Comparison of ENCODE assay signal across 8 mouse cellular contexts in the genomic region with DNA sequence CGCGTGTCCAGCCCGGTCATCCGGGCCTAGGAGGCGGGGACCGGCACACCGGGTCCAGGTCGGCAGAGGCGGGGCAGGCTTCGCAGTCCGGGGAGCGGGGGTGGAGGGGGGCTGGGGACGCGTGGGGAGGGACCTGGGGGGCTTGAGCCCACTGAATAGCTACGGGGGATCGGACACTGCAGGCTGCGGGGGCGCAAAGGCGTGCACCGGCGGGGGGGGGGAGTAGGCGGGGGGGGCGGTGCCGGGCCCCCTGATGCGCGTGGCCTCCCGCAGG. TPM values are rescaled to one million over a fixed set of nuclear protein-coding genes. Genes with fewer than 3 reads are reported as not detected.
DNase-seq lines count a peak whose midpoint lies in the region; ATAC-seq and TF ChIP-seq lines count a peak whose summit lies in the region.

No protein-coding gene starts in this region.

- peak overlapping the region; percentile 30; the same call in 1 of the 2 replicates for H3K9ac ChIP-seq in heart, embryonic 11.5 days (ENCODE audit: low read depth, low read length)
- H3K9ac ChIP-seq in liver, embryonic 13.5 days: no peak overlapping the region

- H3K4me2 ChIP-seq in heart, embryonic 11.5 days: peak overlapping the region; percentile 98
- H3K4me2 ChIP-seq in liver, embryonic 13.5 days: peak overlapping the region; percentile 64

- H3K36me3 ChIP-seq in heart, embryonic 11.5 days (ENCODE audit: control insufficient read depth, insufficient read depth, low read length): no peaks in the 10 kb centered on the region
- H3K36me3 ChIP-seq in thymus, adult 2 months (ENCODE audit: control insufficient read depth, insufficient read depth, low read length): no peaks in the 10 kb centered on the region
- no peaks in the 10 kb centered on the region for H3K36me3 ChIP-seq in liver, embryonic 13.5 days

- H3K4me1 ChIP-seq in heart, embryonic 11.5 days (ENCODE audit: control insufficient read depth, insufficient read depth, low read length): peaks cover 25% of the 10 kb centered on the region; the same call in 1 of the 2 replicates
- peaks cover 6% of the 10 kb centered on the region for H3K4me1 ChIP-seq in thymus, adult 2 months (replicated peaks; ENCODE audit: control insufficient read depth, insufficient read depth, low read length)
- H3K4me1 ChIP-seq in liver, embryonic 13.5 days (replicated peaks): 0 out of 2 replicates have a peak, but pooled peaks cover 8% of the 10 kb centered on the region

- no peak for DNase-seq in heart, adult 8-10 months (ENCODE audit: low spot score)
- no peak for DNase-seq in thymus, adult 2 months
- no peak for DNase-seq in thymus, postnatal 0 days (ENCODE audit: low spot score)
- no peak for DNase-seq in liver, embryonic 13.5 days
- peak; percentile 88 for DNase-seq in yolk sac, embryonic 10.5 days (ENCODE audit: low spot score)
- no peak for DNase-seq in cerebellum, postnatal 25 days
- DNase-seq in right cerebral cortex, adult 18-20 months: no peak

- H3K27me3 ChIP-seq in heart, embryonic 11.5 days (ENCODE audit: control insufficient read depth, insufficient read depth, low read length): peaks cover 98% of the 10 kb centered on the region
- H3K27me3 ChIP-seq in thymus, adult 2 months (ENCODE audit: control insufficient read depth, insufficient read depth, low read length): peaks cover 37% of the 10 kb centered on the region
- H3K27me3 ChIP-seq in liver, embryonic 13.5 days: peaks cover 100% of the 10 kb centered on the region

- TF ChIP-seq POLR2A in thymus, adult 2 months (IDR thresholded peaks at IDR 0.05; ENCODE audit: control insufficient read depth, extremely low read depth, insufficient read depth, low read length, poor library complexity): no peak

- peak overlapping the region; percentile 60 for H3K4me3 ChIP-seq in heart, embryonic 11.5 days (ENCODE audit: low read depth, low read length)
- H3K4me3 ChIP-seq in thymus, adult 2 months (ENCODE audit: control insufficient read depth, insufficient read depth, low read length): peak overlapping the region; percentile 12; the same call in 1 of the 2 replicates
- H3K4me3 ChIP-seq in liver, embryonic 13.5 days (replicated peaks): peak overlapping the region; percentile 58

- TF ChIP-seq CTCF in thymus, adult 2 months (IDR thresholded peaks at IDR 0.05; ENCODE audit: borderline replicate concordance, control insufficient read depth, extremely low read depth, insufficient read depth, low read length, poor library complexity): no peak

- 0 out of 2 replicates have a peak, but pooled peaks have one; percentile 18 for ATAC-seq in heart, embryonic 11.5 days (replicated peaks; ENCODE audit: insufficient number of reproducible peaks, low FRiP score, low TSS enrichment)
- 0 out of 2 replicates have a peak, but pooled peaks have one; percentile 5 for ATAC-seq in liver, embryonic 13.5 days (ENCODE audit: low read depth)

- WGBS in heart, embryonic 11.5 days (ENCODE audit: insufficient replicate concordance): 2% methylated on average over 7 of the region's 27 CpGs
- 4% methylated on average over 16 of the region's 27 CpGs for WGBS in thymus, adult 2 months
- WGBS in liver, embryonic 13.5 days (ENCODE audit: insufficient replicate concordance): 0% methylated on average over 7 of the region's 27 CpGs

- H3K27ac ChIP-seq in heart, embryonic 11.5 days (ENCODE audit: low read depth, low read length): no peak overlapping the region
- no peak overlapping the region for H3K27ac ChIP-seq in thymus, adult 2 months (ENCODE audit: control insufficient read depth, insufficient read depth, low read length)
- H3K27ac ChIP-seq in liver, embryonic 13.5 days: 0 out of 2 replicates have a peak overlapping the region, but pooled peaks have one; percentile 34

- no peaks in the 10 kb centered on the region for H3K9me3 ChIP-seq in heart, embryonic 11.5 days (replicated peaks; ENCODE audit: control insufficient read depth, low read length)
- H3K9me3 ChIP-seq in liver, embryonic 13.5 days (replicated peaks): no peaks in the 10 kb centered on the region

RNA-seq across cellular contexts. Expression of gene Foxf1, which starts 0.3 kb away (rescaled TPM):
- polyA plus RNA-seq in heart, embryonic 11.5 days (2014; fragmentation: Nextera tagmentation; extraction: Ambion mirVana): 3.1 and 9.0 TPM in 2 replicates
- total RNA-seq in heart, adult 8-10 months (2022): under 1 TPM in 3 of 4 experiments, not detected in 1; 0.19 to 0.34 (median 0.33) TPM
- polyA plus RNA-seq in thymus, adult 2 months (2012; rRNA removed): 0.94 and 1.3 TPM in 2 replicates
- polyA plus RNA-seq in thymus, postnatal 0 days (2015; fragmentation: Nextera tagmentation; extraction: Ambion mirVana): 0.12 and 0.16 TPM in 2 replicates
- polyA plus RNA-seq in liver, embryonic 13.5 days (2015; fragmentation: Nextera tagmentation; extraction: Ambion mirVana): 5.6 and 5.9 TPM in 2 replicates

RNA-seq across cellular contexts. Expression of gene Mthfsd, which starts 24.3 kb away (rescaled TPM):
- 45.1 and 46.2 TPM in 2 replicates for polyA plus RNA-seq in heart, embryonic 11.5 days (2014; fragmentation: Nextera tagmentation; extraction: Ambion mirVana)
- total RNA-seq in heart, adult 8-10 months (2022): 10 to 100 TPM; 15.3 to 17.1 (median 15.6) TPM
- 60.8 and 69.4 TPM in 2 replicates for polyA plus RNA-seq in thymus, adult 2 months (2012; rRNA removed)
- 36.4 and 37.1 TPM in 2 replicates for polyA plus RNA-seq in thymus, postnatal 0 days (2015; fragmentation: Nextera tagmentation; extraction: Ambion mirVana)
- polyA plus RNA-seq in liver, embryonic 13.5 days (2015; fragmentation: Nextera tagmentation; extraction: Ambion mirVana): 25.6 and 26.9 TPM in 2 replicates

RNA-seq across cellular contexts. Expression of gene Foxc2, which starts 32.1 kb away (rescaled TPM):
- polyA plus RNA-seq in heart, embryonic 11.5 days (2014; fragmentation: Nextera tagmentation; extraction: Ambion mirVana): 12.7 and 14.1 TPM in 2 replicates
- total RNA-seq in heart, adult 8-10 months (2022): 1 to 10 TPM; 1.4 to 2.2 (median 1.6) TPM
- polyA plus RNA-seq in thymus, adult 2 months (2012; rRNA removed): 0.80 and 0.85 TPM in 2 replicates
- polyA plus RNA-seq in thymus, postnatal 0 days (2015; fragmentation: Nextera tagmentation; extraction: Ambion mirVana): 0.31 and 0.39 TPM in 2 replicates
- 0.14 and 0.22 TPM in 2 replicates for polyA plus RNA-seq in liver, embryonic 13.5 days (2015; fragmentation: Nextera tagmentation; extraction: Ambion mirVana)

RNA-seq across cellular contexts. Expression of gene Foxl1, which starts 43.9 kb away (rescaled TPM):
- 0.69 and 1.2 TPM in 2 replicates for polyA plus RNA-seq in heart, embryonic 11.5 days (2014; fragmentation: Nextera tagmentation; extraction: Ambion mirVana)
- total RNA-seq in heart, adult 8-10 months (2022): under 1 TPM in 3 of 4 experiments, not detected in 1; 0.08 to 0.26 (median 0.09) TPM
- polyA plus RNA-seq in thymus, adult 2 months (2012; rRNA removed): 0.11 and 0.14 TPM in 2 replicates
- 0.10 and 0.12 TPM in 2 replicates for polyA plus RNA-seq in thymus, postnatal 0 days (2015; fragmentation: Nextera tagmentation; extraction: Ambion mirVana)
- polyA plus RNA-seq in liver, embryonic 13.5 days (2015; fragmentation: Nextera tagmentation; extraction: Ambion mirVana): 0.13 and 0.14 TPM in 2 replicates
